Comparison of ENCODE assay signal across 12 mouse cellular contexts in the genomic region with DNA sequence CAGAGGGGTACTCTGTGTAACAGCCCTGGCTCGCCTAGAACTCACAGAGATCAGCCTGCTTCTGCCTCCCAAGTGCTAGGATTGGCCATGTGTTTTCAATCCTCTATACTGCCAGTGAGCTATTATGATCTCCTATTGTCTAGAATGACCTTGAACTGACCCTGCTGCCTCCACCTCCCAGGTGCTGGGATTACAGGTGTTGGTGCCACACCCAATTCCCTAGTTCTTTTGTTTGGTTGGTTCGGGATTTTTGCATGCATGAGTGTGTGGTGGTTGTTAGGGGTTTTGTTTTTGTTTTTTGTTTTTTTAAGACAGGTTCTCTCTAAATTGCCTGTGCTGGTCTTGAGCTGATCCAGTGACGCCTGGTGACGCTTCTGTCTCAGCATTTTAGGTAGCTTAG. TPM values are rescaled to one million over a fixed set of nuclear protein-coding genes. Genes with fewer than 3 reads are reported as not detected.
DNase-seq lines count a peak whose midpoint lies in the region; ATAC-seq and TF ChIP-seq lines count a peak whose summit lies in the region.
"Had no signal": no experiment of that assay in that cellular context is flagged by ENCODE, and none has a peak within 500 bp of the region (broad histone marks: within the 10 kb centered on the region; RNA-seq: fewer than 3 reads in every experiment).

No protein-coding gene starts in this region.

- H3K36me3 ChIP-seq in megakaryocyte, embryonic 14.5 days (replicated peaks; ENCODE audit: low read length): peaks cover 81% of the 10 kb centered on the region
- H3K36me3 ChIP-seq in limb, embryonic 10.5 days: peaks cover 67% of the 10 kb centered on the region
- peaks cover 65% of the 10 kb centered on the region for H3K36me3 ChIP-seq in neural tube, embryonic 15.5 days

- DNase-seq in gastrocnemius, adult 2 months: no peak
- DNase-seq in gastrocnemius, postnatal 14 days: no peak
- DNase-seq in limb, embryonic 10.5 days (ENCODE audit: low spot score): no peak
- no peak for DNase-seq in layer of hippocampus, adult 9-11 months
- DNase-seq in left cerebral cortex, postnatal 25 days (ENCODE audit: low spot score in 2 of 2): no peak
- DNase-seq: cerebellum, postnatal 36 days; lung, adult 2 months had no signal

- no peak for ATAC-seq in megakaryocyte, adult 5-6 weeks (ENCODE audit: poor library complexity, severe bottlenecking)
- ATAC-seq in neural tube, embryonic 15.5 days (ENCODE audit: low FRiP score): no peak

- H3K9ac ChIP-seq in neural tube, embryonic 15.5 days (replicated peaks): no peak overlapping the region

- TF ChIP-seq CTCF in gastrocnemius, adult 2 months (IDR thresholded peaks at IDR 0.05): no peak

- peak overlapping the region; percentile 92 for H3K4me3 ChIP-seq in gastrocnemius, adult 2 months
- peak overlapping the region; percentile 99 for H3K4me3 ChIP-seq in megakaryocyte, embryonic 14.5 days (replicated peaks)
- H3K4me3 ChIP-seq in limb, embryonic 10.5 days: peak overlapping the region; percentile 85; the same call in 1 of the 2 replicates
- no peak overlapping the region; the same call in 1 of the 2 replicates for H3K4me3 ChIP-seq in neural tube, embryonic 15.5 days (replicated peaks)

- WGBS in limb, embryonic 10.5 days: 97% methylated on average over 4 of the region's 4 CpGs
- WGBS in neural tube, embryonic 15.5 days: 92% methylated on average over 4 of the region's 4 CpGs

- peaks cover 47% of the 10 kb centered on the region for H3K4me1 ChIP-seq in megakaryocyte, embryonic 14.5 days
- peaks cover 12% of the 10 kb centered on the region for H3K4me1 ChIP-seq in limb, embryonic 10.5 days
- peaks cover 37% of the 10 kb centered on the region for H3K4me1 ChIP-seq in neural tube, embryonic 15.5 days

- H3K9me3 ChIP-seq in megakaryocyte, embryonic 14.5 days: no peaks in the 10 kb centered on the region
- no peaks in the 10 kb centered on the region for H3K9me3 ChIP-seq in limb, embryonic 10.5 days (replicated peaks)
- no peaks in the 10 kb centered on the region for H3K9me3 ChIP-seq in neural tube, embryonic 15.5 days (replicated peaks)

- no peaks in the 10 kb centered on the region for H3K27me3 ChIP-seq in megakaryocyte, embryonic 14.5 days (replicated peaks)
- H3K27me3 ChIP-seq in limb, embryonic 10.5 days (ENCODE audit: low read depth, poor library complexity, severe bottlenecking): no peaks in the 10 kb centered on the region
- no peaks in the 10 kb centered on the region for H3K27me3 ChIP-seq in neural tube, embryonic 15.5 days (replicated peaks)

- H3K4me2 ChIP-seq in neural tube, embryonic 15.5 days: peak overlapping the region; percentile 61

- intact Hi-C loops in gastrocnemius, adult 2 months (cut with DNase I): loop anchor here (2.0 kb wide), 1 partner anchor 17 kb away; no protein-coding TSS in a partner anchor
- intact Hi-C loops in gastrocnemius, postnatal 14 days (cut with DNase I; ENCODE audit: low total_unique reads): no loop called here
- intact Hi-C loops in left cerebral cortex, postnatal 25 days (cut with DNase I): loop anchor here (2.0 kb wide), 1 partner anchor 19 kb away; the partner anchor contains the start of genes Acot8 and Zswim3

- no peak overlapping the region; the same call in 1 of the 2 replicates for H3K27ac ChIP-seq in gastrocnemius, adult 2 months
- H3K27ac ChIP-seq in limb, embryonic 10.5 days: no peak overlapping the region
- H3K27ac ChIP-seq in neural tube, embryonic 15.5 days (replicated peaks): no peak overlapping the region

RNA-seq across cellular contexts. Expression of gene Zswim1, which starts 1.5 kb away (rescaled TPM):
- total RNA-seq in gastrocnemius, adult 2 months (2021): 1 to 10 TPM; 4.6 to 4.9 TPM
- total RNA-seq in gastrocnemius, postnatal 14 days (2021): 1 to 10 TPM; 3.3 to 4.6 TPM
- 13.3 and 15.6 TPM in 2 replicates for polyA plus RNA-seq in megakaryocyte, embryonic 14.5 days (2012; ENCODE audit: insufficient read depth, low replicate concordance)
- 5.7 and 6.4 TPM in 2 replicates for total RNA-seq in megakaryocyte, adult 5-6 weeks (2015)
- total RNA-seq in megakaryocyte, adult 5-6 weeks (2017): 2.9 TPM in 2 replicates
- polyA plus RNA-seq in limb, embryonic 10.5 days (2016; fragmentation: Nextera tagmentation; extraction: Ambion mirVana): 24.3 and 24.6 TPM in 2 replicates
- polyA plus RNA-seq in neural tube, embryonic 15.5 days (2015; fragmentation: Nextera tagmentation; extraction: Ambion mirVana): 23.7 and 25.4 TPM in 2 replicates
- total RNA-seq in left cerebral cortex, postnatal 25 days (2021): 10 to 100 TPM; 20.8 to 21.6 TPM

RNA-seq across cellular contexts. Expression of gene Spata25, which starts 4.4 kb away (rescaled TPM):
- under 1 TPM in 1 of 2 experiments, not detected in 1; 0.84 TPM for total RNA-seq in gastrocnemius, adult 2 months (2021)
- total RNA-seq in gastrocnemius, postnatal 14 days (2021): under 1 TPM in 1 of 2 experiments, not detected in 1; 0.49 TPM
- not detected in 2 replicates for polyA plus RNA-seq in megakaryocyte, embryonic 14.5 days (2012; ENCODE audit: insufficient read depth, low replicate concordance)
- not detected in 2 replicates for total RNA-seq in megakaryocyte, adult 5-6 weeks (2015)
- not detected in 2 replicates for total RNA-seq in megakaryocyte, adult 5-6 weeks (2017)
- polyA plus RNA-seq in limb, embryonic 10.5 days (2016; fragmentation: Nextera tagmentation; extraction: Ambion mirVana): 0.36 TPM in 1 of 2 replicates, not detected in the other
- polyA plus RNA-seq in neural tube, embryonic 15.5 days (2015; fragmentation: Nextera tagmentation; extraction: Ambion mirVana): not detected in 2 replicates
- not detected for total RNA-seq in left cerebral cortex, postnatal 25 days (2021)
- total RNA-seq: adrenal gland, postnatal 10 days had no signal
- polyA plus RNA-seq: large intestine, adult 2 months had no signal

RNA-seq across cellular contexts. Expression of gene Ctsa, which starts 8.7 kb away (rescaled TPM):
- total RNA-seq in gastrocnemius, adult 2 months (2021): 10 to 100 TPM; 50.2 to 58.1 TPM
- total RNA-seq in gastrocnemius, postnatal 14 days (2021): 10 to 100 TPM; 51.4 to 55.2 TPM
- 135 and 694 TPM in 2 replicates for polyA plus RNA-seq in megakaryocyte, embryonic 14.5 days (2012; ENCODE audit: insufficient read depth, low replicate concordance)
- 192 and 200 TPM in 2 replicates for total RNA-seq in megakaryocyte, adult 5-6 weeks (2015)
- total RNA-seq in megakaryocyte, adult 5-6 weeks (2017): 224 and 228 TPM in 2 replicates
- polyA plus RNA-seq in limb, embryonic 10.5 days (2016; fragmentation: Nextera tagmentation; extraction: Ambion mirVana): 93.0 and 105 TPM in 2 replicates
- 99.9 and 113 TPM in 2 replicates for polyA plus RNA-seq in neural tube, embryonic 15.5 days (2015; fragmentation: Nextera tagmentation; extraction: Ambion mirVana)
- total RNA-seq in left cerebral cortex, postnatal 25 days (2021): 100 to 1,000 TPM in 1 of 2 experiments, 10 to 100 TPM in 1; 86.2 to 102 TPM

RNA-seq across cellular contexts. Expression of gene Neurl2, which starts 9.3 kb away (rescaled TPM):
- 10 to 100 TPM; 31.1 to 37.0 TPM for total RNA-seq in gastrocnemius, adult 2 months (2021)
- 10 to 100 TPM; 44.8 to 49.4 TPM for total RNA-seq in gastrocnemius, postnatal 14 days (2021)
- 5.4 TPM in 1 of 2 replicates, not detected in the other for polyA plus RNA-seq in megakaryocyte, embryonic 14.5 days (2012; ENCODE audit: insufficient read depth, low replicate concordance)
- 2.7 and 3.4 TPM in 2 replicates for total RNA-seq in megakaryocyte, adult 5-6 weeks (2015)
- total RNA-seq in megakaryocyte, adult 5-6 weeks (2017): 1.6 and 1.8 TPM in 2 replicates
- 4.0 and 6.9 TPM in 2 replicates for polyA plus RNA-seq in limb, embryonic 10.5 days (2016; fragmentation: Nextera tagmentation; extraction: Ambion mirVana)
- 6.8 and 7.1 TPM in 2 replicates for polyA plus RNA-seq in neural tube, embryonic 15.5 days (2015; fragmentation: Nextera tagmentation; extraction: Ambion mirVana)
- total RNA-seq in left cerebral cortex, postnatal 25 days (2021): 1 to 10 TPM; 2.2 to 4.0 TPM

RNA-seq across cellular contexts. Expression of gene Zswim3, which starts 19.1 kb away (rescaled TPM):
- total RNA-seq in gastrocnemius, adult 2 months (2021): 1 to 10 TPM; 1.2 to 1.4 TPM
- 1 to 10 TPM; 1.1 to 1.2 TPM for total RNA-seq in gastrocnemius, postnatal 14 days (2021)
- polyA plus RNA-seq in megakaryocyte, embryonic 14.5 days (2012; ENCODE audit: insufficient read depth, low replicate concordance): 0.40 TPM in 1 of 2 replicates, not detected in the other
- total RNA-seq in megakaryocyte, adult 5-6 weeks (2015): 2.3 and 3.4 TPM in 2 replicates
- 1.7 and 3.4 TPM in 2 replicates for total RNA-seq in megakaryocyte, adult 5-6 weeks (2017)
- 9.1 and 9.9 TPM in 2 replicates for polyA plus RNA-seq in limb, embryonic 10.5 days (2016; fragmentation: Nextera tagmentation; extraction: Ambion mirVana)
- 14.9 and 16.2 TPM in 2 replicates for polyA plus RNA-seq in neural tube, embryonic 15.5 days (2015; fragmentation: Nextera tagmentation; extraction: Ambion mirVana)
- 1 to 10 TPM; 8.8 to 9.6 TPM for total RNA-seq in left cerebral cortex, postnatal 25 days (2021)
